Mouse (Mus musculus): Measurements from ENCODE around the gene Tmem38a. TPM values are rescaled to one million over a fixed set of nuclear protein-coding genes. Genes with fewer than 3 reads are reported as not detected.

Tmem38a gene
- total RNA-seq, 2 experiments from 2014 or later: 132 to 139 TPM

GRCm38 (mm10) chr8:72583056-72583771 lies 11.4 kb downstream of the Tmem38a start:
- no peak for DNase-seq (ENCODE audit: extremely low spot score in 1 of 2, low spot score in 1 of 2)

- DNase-seq (ENCODE audit: extremely low spot score in 1 of 2, low spot score in 1 of 2): no peak
Measured at GRCm38 (mm10) chr8:72584390-72584789, 12.5 kb downstream of the Tmem38a start.

GRCm38 (mm10) chr8:72587806-72588205 lies 16.0 kb downstream of the Tmem38a start:
- DNase-seq (ENCODE audit: extremely low spot score in 1 of 2, low spot score in 1 of 2): no peak

DNA sequence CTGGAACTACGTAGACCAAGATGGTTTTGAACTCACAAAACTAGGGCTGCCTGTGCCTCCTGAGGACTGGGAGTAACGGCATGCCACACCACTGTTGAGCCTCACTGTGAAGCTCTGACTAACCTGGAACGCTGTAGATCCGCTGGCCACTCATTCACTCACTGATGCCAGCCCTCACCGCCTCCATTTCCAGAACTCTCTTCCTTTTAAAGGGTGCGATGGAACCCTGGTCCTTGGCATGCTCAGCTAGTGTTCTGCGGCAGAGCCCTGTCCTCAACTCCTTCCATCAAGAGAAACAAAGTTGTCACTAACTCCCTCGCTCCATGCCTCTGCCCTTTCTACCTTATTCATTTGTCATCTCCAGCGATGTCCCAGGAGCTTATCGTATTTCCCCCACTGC lies 17.0 kb downstream of the Tmem38a start:
- no peak for DNase-seq (ENCODE audit: extremely low spot score in 1 of 2, low spot score in 1 of 2)

DNA sequence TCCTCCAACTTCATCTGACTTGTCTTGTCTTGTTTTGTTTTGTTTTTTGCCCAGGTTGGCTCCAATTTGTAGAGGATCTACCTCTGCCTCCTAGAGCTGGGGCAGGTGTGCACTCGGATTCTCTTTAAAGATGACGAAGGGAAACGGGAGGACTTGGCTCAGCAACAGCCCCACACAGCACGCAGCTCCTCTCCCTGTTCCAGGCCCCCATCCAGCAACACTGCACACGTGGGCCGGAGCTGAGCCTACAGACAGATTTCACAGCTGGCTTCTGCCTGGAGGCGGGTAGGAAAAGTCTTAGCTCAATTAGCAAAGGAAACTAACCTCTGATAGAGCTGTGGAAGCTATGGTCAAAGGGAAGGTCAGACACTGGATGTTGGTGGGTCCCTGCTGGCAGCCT lies 17.4 kb downstream of the Tmem38a start:
- peak in 1 of 2 experiments; percentile 47 for DNase-seq (ENCODE audit: extremely low spot score in 1 of 2, low spot score in 1 of 2)

- DNase-seq (ENCODE audit: extremely low spot score in 1 of 2, low spot score in 1 of 2): peak in 1 of 2 experiments; percentile 57
Measured at GRCm38 (mm10) chr8:72590198-72590597, 18.3 kb downstream of the Tmem38a start.

Small RNA genes lying within 50 kb of the gene (microRNA-seq; reads per million reads assigned to microRNA genes)
- 0 reads per million in 2 experiments for gene Gm28019

Other genes starting within 250 kb of the Tmem38a start
- gene Eps15l1, start 150.6 kb upstream of the Tmem38a start, total RNA-seq (2021): 10 to 100 TPM; 58.9 to 72.2 TPM
- under 1 TPM; 0.69 to 0.85 TPM for gene Calr3, start 128.2 kb upstream of the Tmem38a start, total RNA-seq (2021)
- gene 1700030K09Rik, start 128.2 kb upstream of the Tmem38a start, total RNA-seq (2021): 10 to 100 TPM; 12.9 to 15.4 TPM
- gene Cherp, start 96.8 kb upstream of the Tmem38a start, total RNA-seq (2021): 10 to 100 TPM; 67.2 to 79.6 TPM
- 10 to 100 TPM; 45.9 to 51.1 TPM for gene Slc35e1, start 79.4 kb upstream of the Tmem38a start, total RNA-seq (2021)
- 10 to 100 TPM; 10.1 to 10.6 TPM for gene Med26, start 23.8 kb upstream of the Tmem38a start, total RNA-seq (2021)
- gene Smim7, start 967 bp upstream of the Tmem38a start, total RNA-seq (2021): 100 to 1,000 TPM; 104 TPM
- 10 to 100 TPM; 46.7 to 53.0 TPM for gene Nwd1, start 74.7 kb downstream of the Tmem38a start, total RNA-seq (2021)
- gene Sin3b, start 151.2 kb downstream of the Tmem38a start, total RNA-seq (2021): 100 to 1,000 TPM; 168 to 169 TPM
- under 1 TPM; 0.15 to 0.28 TPM for gene F2rl3, start 189.8 kb downstream of the Tmem38a start, total RNA-seq (2021)